Mouse (Mus musculus) C2C12 (cell line): ENCODE results near the gene Chsy1. TPM values are rescaled to one million over a fixed set of nuclear protein-coding genes. Genes with fewer than 3 reads are reported as not detected.

Experiments
- H3K27me3 ChIP-seq: one replicate; pipeline ENCODE4 v1.6.1; 2011; ENCODE audit not compliant: control insufficient read depth, insufficient read depth, insufficient read length
- H3K36me3 ChIP-seq: one replicate; pipeline ENCODE4 v1.6.1; 2011; ENCODE audit not compliant: control insufficient read depth, insufficient read depth
- H3K4me3 ChIP-seq: one replicate; pipeline ENCODE4 v1.5.1; 2011; ENCODE audit warnings: mild to moderate bottlenecking, control low read depth; ENCODE audit not compliant: poor library complexity, insufficient read depth, severe bottlenecking
- H3K79me2 ChIP-seq: one replicate; pipeline ENCODE4 v1.6.1; 2011; ENCODE audit not compliant: control insufficient read depth, insufficient read depth
- H3K79me3 ChIP-seq: one replicate; pipeline ENCODE4 v1.6.1; 2011; ENCODE audit warnings: low read depth, control low read depth
- H3ac ChIP-seq: one replicate; pipeline ENCODE3; 2011; ENCODE audit warnings: low read depth; ENCODE audit not compliant: control insufficient read depth, insufficient read length
- CEBPB ChIP-seq: IDR thresholded peaks from one replicate; pipeline ENCODE4 v1.6.1; 2011; ENCODE audit warnings: low read depth, mild to moderate bottlenecking, control low read depth, moderate library complexity
- CTCF ChIP-seq: IDR thresholded peaks from one replicate; pipeline ENCODE4 v1.5.1; 2011; ENCODE audit not compliant: control insufficient read depth, insufficient read depth, insufficient read length
- FOSL1 ChIP-seq: IDR thresholded peaks from one replicate; pipeline ENCODE4 v1.8.0; 2011; ENCODE audit warnings: mild to moderate bottlenecking, low read length; ENCODE audit not compliant: poor library complexity, insufficient read depth, severe bottlenecking
- MAX ChIP-seq: IDR thresholded peaks from one replicate; pipeline ENCODE4 v1.6.1; 2011; ENCODE audit warnings: mild to moderate bottlenecking, control low read depth
- MYOD1 ChIP-seq: IDR thresholded peaks from one replicate; pipeline ENCODE4 v1.6.1; 2011; ENCODE audit warnings: low read depth; ENCODE audit not compliant: control insufficient read depth, insufficient read length
- MYOG ChIP-seq: IDR thresholded peaks from one replicate; pipeline ENCODE4 v1.6.1; 2011; ENCODE audit not compliant: control insufficient read depth, insufficient read length; ENCODE audit errors: extremely low read depth
- USF1 ChIP-seq: IDR thresholded peaks from one replicate; pipeline ENCODE4 v1.6.1; 2011; ENCODE audit warnings: low read depth, mild to moderate bottlenecking, control low read depth, moderate library complexity
- polyA plus RNA-seq: library from polyadenylated mRNA; unstranded; fragments of >200 nt; fragmentation: generic; extraction: Trizol; gene quantifications from one replicate; pipeline ENCODE4 v1.2.1, GENCODE M21; 2012; ENCODE audit warnings: missing spikeins

Gene Chsy1
- polyA plus RNA-seq, 1 experiment: 25.5 TPM

GRCm38 (mm10) chr7:66144543-66144942 lies 35.2 kb downstream of the Chsy1 start:
- TF ChIP-seq MYOD1 (no peak), USF1 (no peak), CTCF (no peak), MAX (no peak), MYOG (no peak), CEBPB (no peak), FOSL1 (no peak)
- no peak overlapping the region for H3ac ChIP-seq

DNA sequence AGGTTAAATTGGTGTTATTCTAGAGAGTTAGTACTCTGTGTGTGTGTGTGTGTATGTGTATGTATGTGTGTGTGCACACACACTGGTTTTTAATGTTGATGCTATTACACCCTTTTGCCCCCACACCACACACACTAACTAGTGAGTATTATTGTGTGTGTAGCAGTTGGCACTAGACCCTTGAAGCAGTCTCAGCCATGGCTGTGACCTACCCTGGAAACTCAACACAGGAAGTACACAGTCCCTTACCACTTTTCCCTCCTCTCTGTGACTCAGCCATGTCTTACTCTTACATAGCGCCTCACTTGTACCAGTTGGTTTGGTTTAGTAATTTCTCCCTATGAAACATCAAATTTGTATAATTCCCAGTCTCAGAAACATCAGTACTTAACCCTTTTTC lies 37.8 kb downstream of the Chsy1 start:
- Histone ChIP-seq H3K79me3 (peaks cover 44% of the 10 kb centered on the region), H3K27me3 (no peaks in the 10 kb centered on the region), H3K79me2 (peaks cover 85% of the 10 kb centered on the region), H3ac (no peak overlapping the region), H3K36me3 (peaks cover 3% of the 10 kb centered on the region), H3K4me3 (no peak overlapping the region)
- TF ChIP-seq MAX (no peak), USF1 (no peak), CEBPB (no peak), CTCF (no peak), MYOG (no peak), FOSL1 (no peak), MYOD1 (no peak)

More at GRCm38 (mm10) chr7:66144543-66144942, 35.2 kb downstream of the Chsy1 start:
- Histone ChIP-seq H3K79me3 (peaks cover 41% of the 10 kb centered on the region), H3K27me3 (no peaks in the 10 kb centered on the region), H3K4me3 (no peak overlapping the region), H3K36me3 (peaks cover 3% of the 10 kb centered on the region), H3K79me2 (peaks cover 85% of the 10 kb centered on the region)

GRCm38 (mm10) chr7:66147816-66148215 lies 38.5 kb downstream of the Chsy1 start:
- no peak for TF ChIP-seq MYOD1
- no peak for TF ChIP-seq MAX
- TF ChIP-seq FOSL1: no peak
- TF ChIP-seq CEBPB: no peak
- no peak for TF ChIP-seq CTCF
- no peak for TF ChIP-seq MYOG
- no peak for TF ChIP-seq USF1
- Histone ChIP-seq H3ac (no peak overlapping the region), H3K79me2 (peaks cover 85% of the 10 kb centered on the region)

GRCm38 (mm10) chr7:66149506-66149905 lies 40.2 kb downstream of the Chsy1 start:
- Histone ChIP-seq H3K79me3 (peaks cover 42% of the 10 kb centered on the region), H3K36me3 (peaks cover 16% of the 10 kb centered on the region)

More at GRCm38 (mm10) chr7:66147816-66148215, 38.5 kb downstream of the Chsy1 start:
- H3K79me3 ChIP-seq: peaks cover 46% of the 10 kb centered on the region
- no peaks in the 10 kb centered on the region for H3K27me3 ChIP-seq
- no peak overlapping the region for H3K4me3 ChIP-seq
- H3K36me3 ChIP-seq: peaks cover 9% of the 10 kb centered on the region

GRCm38 (mm10) chr7:66150411-66150810 lies 41.1 kb downstream of the Chsy1 start:
- H3K4me3 ChIP-seq: no peak overlapping the region
- H3K27me3 ChIP-seq: no peaks in the 10 kb centered on the region
- H3K36me3 ChIP-seq: peaks cover 16% of the 10 kb centered on the region
- peaks cover 48% of the 10 kb centered on the region for H3K79me3 ChIP-seq
- peaks cover 88% of the 10 kb centered on the region for H3K79me2 ChIP-seq
- no peak overlapping the region for H3ac ChIP-seq
- TF ChIP-seq CEBPB: no peak
- no peak for TF ChIP-seq USF1
- no peak for TF ChIP-seq CTCF
- no peak for TF ChIP-seq FOSL1
- TF ChIP-seq MYOG: no peak
- no peak for TF ChIP-seq MYOD1
- TF ChIP-seq MAX: no peak

More at GRCm38 (mm10) chr7:66149506-66149905, 40.2 kb downstream of the Chsy1 start:
- no peak overlapping the region for H3ac ChIP-seq
- H3K4me3 ChIP-seq: no peak overlapping the region
- no peaks in the 10 kb centered on the region for H3K27me3 ChIP-seq
- TF ChIP-seq MYOG (no peak), FOSL1 (no peak), MYOD1 (no peak), CTCF (no peak), MAX (no peak)
- peaks cover 86% of the 10 kb centered on the region for H3K79me2 ChIP-seq

DNA sequence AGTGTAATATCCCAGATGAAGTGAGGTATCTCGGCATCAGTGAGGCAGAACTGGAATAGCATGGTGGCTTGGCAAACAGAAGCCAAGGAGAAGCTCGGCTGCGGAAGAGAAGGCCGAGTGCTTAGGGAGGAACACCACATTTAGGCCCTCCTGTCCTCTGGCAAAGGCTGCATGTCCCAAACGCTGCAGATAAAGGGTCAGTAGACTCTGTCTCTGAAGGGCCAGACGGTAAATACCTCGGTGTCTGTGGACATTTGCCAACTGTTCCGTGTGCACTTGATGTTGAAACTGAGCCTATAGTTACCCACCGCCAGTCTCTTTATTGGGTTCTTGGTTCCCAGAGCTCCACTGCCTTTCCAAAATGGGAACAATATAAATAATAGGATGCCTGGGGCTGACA lies 48.1 kb downstream of the Chsy1 start:
- Histone ChIP-seq H3ac (no peak overlapping the region), H3K27me3 (no peaks in the 10 kb centered on the region), H3K4me3 (no peak overlapping the region), H3K79me3 (peaks cover 60% of the 10 kb centered on the region), H3K36me3 (peaks cover 21% of the 10 kb centered on the region), H3K79me2 (peaks cover 98% of the 10 kb centered on the region)
- TF ChIP-seq CTCF (no peak), MYOG (no peak), USF1 (no peak), MAX (no peak), MYOD1 (no peak), CEBPB (no peak), FOSL1 (no peak)
